Mouse (Mus musculus): ENCODE data around the gene Strn4.

Strn4 gene

GRCm38 (mm10) chr7:16811649-16812070 lies 4.0 kb upstream of the Strn4 start:
- DNase-seq = no peak

GRCm38 (mm10) chr7:16812505-16812904 lies 3.2 kb upstream of the Strn4 start:
- DNase-seq = no peak

- DNase-seq = peak; percentile 87 to 92
Measured at GRCm38 (mm10) chr7:16816078-16816474, 387 bp downstream of the Strn4 start.

GRCm38 (mm10) chr7:16816475-16817122 lies 910 bp downstream of the Strn4 start, which contains the start of gene Fkrp:
Fkrp (minus strand) TSS chr7:16816732.
- DNase-seq = peak; percentile 75 to 84

- no peak for DNase-seq
Measured at GRCm38 (mm10) chr7:16817693-16818092, 2.0 kb downstream of the Strn4 start.

GRCm38 (mm10) chr7:16819794-16820193 lies 4.1 kb downstream of the Strn4 start:
- peak in 1 of 2 experiments; percentile 5 for DNase-seq

- DNase-seq = peak in 1 of 2 experiments; percentile 18
Measured at GRCm38 (mm10) chr7:16820271-16820763, 4.6 kb downstream of the Strn4 start.

- DNase-seq = peak in 1 of 2 experiments; percentile 21
Measured at GRCm38 (mm10) chr7:16821091-16821490, 5.4 kb downstream of the Strn4 start.

GRCm38 (mm10) chr7:16821669-16822101 lies 6.0 kb downstream of the Strn4 start:
- peak; percentile 58 to 59 for DNase-seq

- DNase-seq = peak; percentile 45 to 54
Measured at GRCm38 (mm10) chr7:16823734-16824133, 8.0 kb downstream of the Strn4 start.

- no peak for DNase-seq
Measured at GRCm38 (mm10) chr7:16825785-16826184, 10.1 kb downstream of the Strn4 start.

GRCm38 (mm10) chr7:16826571-16826970 lies 10.9 kb downstream of the Strn4 start:
- peak in 1 of 2 experiments; percentile 4 for DNase-seq

- DNase-seq = no peak
Measured at GRCm38 (mm10) chr7:16827274-16827673, 11.6 kb downstream of the Strn4 start.

- no peak for DNase-seq
Measured at GRCm38 (mm10) chr7:16830449-16830848, 14.8 kb downstream of the Strn4 start.

- DNase-seq = no peak
Measured at GRCm38 (mm10) chr7:16837916-16838803, 22.5 kb downstream of the Strn4 start.

- no peak for DNase-seq
Measured at GRCm38 (mm10) chr7:16838804-16839426, 23.2 kb downstream of the Strn4 start.

- no peak for DNase-seq
Measured at GRCm38 (mm10) chr7:16839427-16840108, 23.9 kb downstream of the Strn4 start.

GRCm38 (mm10) chr7:16840109-16840491 lies 24.4 kb downstream of the Strn4 start:
- no peak for DNase-seq

GRCm38 (mm10) chr7:16841078-16841477 lies 25.4 kb downstream of the Strn4 start:
- no peak for DNase-seq

GRCm38 (mm10) chr7:16841561-16842560 lies 26.2 kb downstream of the Strn4 start:
- DNase-seq = no peak

- DNase-seq = peak; percentile 91 to 92
Measured at GRCm38 (mm10) chr7:16842645-16843063, 27.0 kb downstream of the Strn4 start, which contains the start of gene Prkd2. Prkd2 (plus strand) TSS chr7:16842902.
